Mouse (Mus musculus) heart, embryonic 14.5 days (tissue): ENCODE data around the gene Mtif2. TPM values are rescaled to one million over a fixed set of nuclear protein-coding genes. Genes with fewer than 3 reads are reported as not detected.

Source experiments
- ATAC-seq: fragments of 200-750 bp; cut with Nextera tagmentation; 2 replicates; pipeline ENCODE4 v1.8.0; 2017; ENCODE audit warnings: low read depth, moderate TSS enrichment; ENCODE audit not compliant: insufficient number of reproducible peaks, insufficient read depth, low FRiP score
- H3K27ac ChIP-seq, 2 experiments: fragments of 200-500 bp in 1 of 2; fragments of 300-500 bp in 1 of 2; sonication (generic) in 1 of 2; replicated peaks in 1 of 2; 2 replicates each; pipeline ENCODE4 v1.5.1; 2012 to 2014; ENCODE audit warnings: low read depth in 2 of 2, low read length in 2 of 2, control low read depth in 1 of 2, mild to moderate bottlenecking in 1 of 2, mixed read lengths in 1 of 2; ENCODE audit not compliant: control insufficient read depth in 1 of 2, insufficient read depth in 1 of 2
- H3K27me3 ChIP-seq: fragments of 300-500 bp; sonication (generic); 2 replicates; pipeline ENCODE4 v1.6.1; 2014; ENCODE audit warnings: mild to moderate bottlenecking, low read length, control low read depth; ENCODE audit not compliant: control insufficient read depth, insufficient read depth
- H3K36me3 ChIP-seq: fragments of 300-500 bp; sonication (generic); 2 replicates; pipeline ENCODE4 v1.6.1; 2014; ENCODE audit warnings: mild to moderate bottlenecking, control low read depth, low read length, mixed read lengths; ENCODE audit not compliant: control insufficient read depth, insufficient read depth
- H3K4me1 ChIP-seq, 2 experiments: fragments of 200-500 bp in 1 of 2; fragments of 300-500 bp in 1 of 2; sonication (generic) in 1 of 2; 2 replicates each; pipeline ENCODE4 v1.6.1; 2012 to 2014; ENCODE audit warnings: low read length in 2 of 2, control low read depth in 1 of 2, mixed read lengths in 1 of 2; ENCODE audit not compliant: control insufficient read depth in 2 of 2, insufficient read depth in 2 of 2
- H3K4me2 ChIP-seq: fragments of 300-500 bp; sonication (generic); 2 replicates; pipeline ENCODE4 v1.6.1; 2014; ENCODE audit warnings: mild to moderate bottlenecking, low read length
- H3K4me3 ChIP-seq, 2 experiments: fragments of 200-500 bp in 1 of 2; fragments of 300-500 bp in 1 of 2; sonication (generic) in 1 of 2; 2 replicates each; pipeline ENCODE4 v1.5.1; 2012 to 2014; ENCODE audit warnings: low read length in 2 of 2, mild to moderate bottlenecking in 2 of 2, control low read depth in 1 of 2, low read depth in 1 of 2, moderate library complexity in 1 of 2; ENCODE audit not compliant: control insufficient read depth in 1 of 2, insufficient read depth in 1 of 2
- H3K9ac ChIP-seq: fragments of 300-500 bp; sonication (generic); 2 replicates; pipeline ENCODE4 v1.6.1; 2014; ENCODE audit warnings: mild to moderate bottlenecking, low read length
- H3K9me3 ChIP-seq: fragments of 300-500 bp; sonication (generic); 2 replicates; pipeline ENCODE4 v1.6.1; 2016; ENCODE audit warnings: low read length, control low read depth; ENCODE audit not compliant: control insufficient read depth
- WGBS: fragments of 180-500 bp; shearing (Covaris S2); extraction: QIAGEN DNeasy Blood & Tissue Kit; methylation state at CpG from one replicate; pipeline ENCODE4 v1.1.7; 2014; 5-methylcytosine and 5-hydroxymethylcytosine counted together
- polyA plus RNA-seq: library from polyadenylated mRNA; unstranded; fragments of >200 nt; fragmentation: Nextera tagmentation; extraction: Ambion mirVana; gene quantifications from 2 replicates; pipeline ENCODE4 v1.2.1, GENCODE M21; 2014

Mtif2 gene
- 35.7 and 42.5 TPM in 2 replicates for polyA plus RNA-seq

- Histone ChIP-seq H3K27me3 (no peaks in the 10 kb centered on the region), H3K4me3 (peak within 1 kb of the TSS; percentile 58 to 81), H3K4me2 (peak within 1 kb of the TSS; percentile 78), H3K9ac (peak within 1 kb of the TSS; percentile 87), H3K27ac (peak within 1 kb of the TSS; percentile 47 to 83), H3K9me3 (no peaks in the 10 kb centered on the region), H3K4me1 (peaks cover 2 to 8% of the 10 kb centered on the region in 2 experiments; a peak in 2 of 4 replicates), H3K36me3 (peaks cover 15% of the 10 kb centered on the region)
- peak; percentile 84 for ATAC-seq
- 2% methylated on average over 47 of the region's 47 CpGs for WGBS
These were observed at the start of gene Mtif2 for GRCm38 (mm10) chr11:29525988-29526794. Gene Mtif2, plus strand, starts transcription at chr11:29526408.

GRCm38 (mm10) chr11:29493135-29493534, 33.1 kb upstream of the Mtif2 start:
- Histone ChIP-seq H3K4me1 (no peaks in the 10 kb centered on the region), H3K36me3 (peaks cover 48% of the 10 kb centered on the region), H3K27ac (no peak overlapping the region), H3K4me2 (no peak overlapping the region), H3K9ac (no peak overlapping the region), H3K4me3 (no peak overlapping the region), H3K9me3 (no peaks in the 10 kb centered on the region), H3K27me3 (no peaks in the 10 kb centered on the region)
- WGBS, result 97% methylated on average over 1 of the region's 1 CpGs
- no peak for ATAC-seq

- no peaks in the 10 kb centered on the region for H3K27me3 ChIP-seq
- 73% methylated on average over 3 of the region's 3 CpGs for WGBS
- no peak overlapping the region for H3K4me2 ChIP-seq
- H3K4me3 ChIP-seq, result no peak overlapping the region
- no peaks in the 10 kb centered on the region for H3K9me3 ChIP-seq
- no peak overlapping the region for H3K27ac ChIP-seq
- H3K9ac ChIP-seq, result no peak overlapping the region
- H3K36me3 ChIP-seq, result peaks cover 48% of the 10 kb centered on the region
- ATAC-seq, result no peak
- H3K4me1 ChIP-seq, result no peaks in the 10 kb centered on the region
These were observed 29.2 kb upstream of the Mtif2 start for GRCm38 (mm10) chr11:29496962-29497361.

GRCm38 (mm10) chr11:29503948-29504893, 22.0 kb upstream of the Mtif2 start:
- no peak overlapping the region for H3K9ac ChIP-seq
- no peaks in the 10 kb centered on the region for H3K9me3 ChIP-seq
- H3K27me3 ChIP-seq, result no peaks in the 10 kb centered on the region
- ATAC-seq, result no peak
- no peak overlapping the region for H3K27ac ChIP-seq
- 82% methylated on average over 10 of the region's 10 CpGs for WGBS
- H3K4me3 ChIP-seq, result no peak overlapping the region
- peaks cover 51% of the 10 kb centered on the region for H3K36me3 ChIP-seq
- no peaks in the 10 kb centered on the region for H3K4me1 ChIP-seq
- no peak overlapping the region for H3K4me2 ChIP-seq

- 83% methylated on average over 2 of the region's 2 CpGs for WGBS
- Histone ChIP-seq H3K4me1 (no peaks in the 10 kb centered on the region), H3K27me3 (no peaks in the 10 kb centered on the region), H3K9me3 (no peaks in the 10 kb centered on the region), H3K27ac (no peak overlapping the region), H3K36me3 (peaks cover 45% of the 10 kb centered on the region), H3K9ac (no peak overlapping the region), H3K4me2 (no peak overlapping the region), H3K4me3 (no peak overlapping the region)
- no peak for ATAC-seq
These were observed 21.1 kb upstream of the Mtif2 start for GRCm38 (mm10) chr11:29504899-29505625.

- Histone ChIP-seq H3K4me1 (peaks cover 2 to 4% of the 10 kb centered on the region in 2 experiments; a peak in 2 of 4 replicates), H3K27ac (no peak overlapping the region), H3K36me3 (peaks cover 46% of the 10 kb centered on the region), H3K4me2 (no peak overlapping the region), H3K4me3 (no peak overlapping the region), H3K9me3 (no peaks in the 10 kb centered on the region), H3K27me3 (no peaks in the 10 kb centered on the region), H3K9ac (no peak overlapping the region)
- ATAC-seq, result no peak
- WGBS, result 96% methylated on average over 1 of the region's 1 CpGs
These were observed 16.8 kb upstream of the Mtif2 start for GRCm38 (mm10) chr11:29509421-29509820.
